Mouse (Mus musculus) MEL (cell line): ENCODE measurements around the gene Aox4. TPM values are rescaled to one million over a fixed set of nuclear protein-coding genes. Genes with fewer than 3 reads are reported as not detected.

Experiments
- DNase-seq: peaks from one replicate; pipeline ENCODE4 v3.0.0; 2011; ENCODE audit warnings: low read depth, low spot score
- H3K27ac ChIP-seq: 2 replicates; pipeline ENCODE4 v1.5.1; 2012; ENCODE audit warnings: low read depth, mild to moderate bottlenecking, control low read depth, low read length, moderate library complexity; ENCODE audit not compliant: control insufficient read depth
- H3K27me3 ChIP-seq, 2 experiments: fragments of 150-350 bp in 1 of 2; sonication (generic) in 1 of 2; 2 replicates each; pipeline ENCODE4 v1.6.1; 2012; ENCODE audit warnings: low read length in 2 of 2, mild to moderate bottlenecking in 2 of 2, improper control_type of control experiment in 1 of 2, moderate library complexity in 1 of 2; ENCODE audit not compliant: insufficient read depth in 2 of 2, control insufficient read depth in 1 of 2
- H3K36me3 ChIP-seq, 2 experiments: 2 replicates each; pipeline ENCODE4 v1.6.1; 2012 to 2014; ENCODE audit warnings: low read length in 2 of 2, improper control_type of control experiment in 1 of 2, inconsistent platforms in 1 of 2, mild to moderate bottlenecking in 1 of 2; ENCODE audit not compliant: insufficient read depth in 2 of 2, control insufficient read depth in 1 of 2
- H3K4me1 ChIP-seq, 2 experiments: fragments of 150-350 bp in 1 of 2; sonication (generic) in 1 of 2; 2 replicates each; pipeline ENCODE4 v1.6.1; 2012; ENCODE audit warnings: low read length in 2 of 2, improper control_type of control experiment in 1 of 2, mild to moderate bottlenecking in 1 of 2; ENCODE audit not compliant: insufficient read depth in 2 of 2, control insufficient read depth in 1 of 2
- H3K4me3 ChIP-seq, 2 experiments: fragments of 150-350 bp in 1 of 2; sonication (generic) in 1 of 2; 2 replicates each; pipeline ENCODE4 v1.5.1; 2012; ENCODE audit warnings: low read depth in 2 of 2, low read length in 2 of 2, mild to moderate bottlenecking in 2 of 2, moderate library complexity in 2 of 2, control low read depth in 1 of 2, improper control_type of control experiment in 1 of 2; ENCODE audit not compliant: control insufficient read depth in 1 of 2, insufficient read depth in 1 of 2
- H3K79me2 ChIP-seq: 2 replicates; pipeline ENCODE4 v1.6.1; 2012; ENCODE audit warnings: mild to moderate bottlenecking, low read length, moderate library complexity; ENCODE audit not compliant: control insufficient read depth, poor library complexity, insufficient read depth
- H3K9ac ChIP-seq: 2 replicates; pipeline ENCODE4 v1.6.1; 2012; ENCODE audit warnings: low read depth, mild to moderate bottlenecking, control low read depth, low read length, moderate library complexity; ENCODE audit not compliant: control insufficient read depth, poor library complexity, severe bottlenecking
- H3K9me3 ChIP-seq: fragments of 150-350 bp; sonication (generic); replicated peaks from 2 replicates; pipeline ENCODE4 v1.6.1; 2012; ENCODE audit warnings: mild to moderate bottlenecking, low read length, improper control_type of control experiment, moderate library complexity; ENCODE audit not compliant: insufficient read depth
- E2F4 ChIP-seq: IDR thresholded peaks from 2 replicates; pipeline ENCODE4 v1.6.1; 2011; ENCODE audit warnings: low read depth, low read length, improper control_type of control experiment, borderline replicate concordance
- EP300 ChIP-seq, 2 experiments: IDR thresholded peaks; 2 replicates each; pipeline ENCODE4 v1.6.1; 2011; ENCODE audit warnings: improper control_type of control experiment in 2 of 2, low read length in 2 of 2, low read depth in 1 of 2, mild to moderate bottlenecking in 1 of 2
- HCFC1 ChIP-seq: IDR thresholded peaks from 2 replicates; pipeline ENCODE4 v1.6.1; 2012; ENCODE audit warnings: low read depth, mild to moderate bottlenecking, inconsistent platforms, low read length, improper control_type of control experiment, moderate library complexity
- JUND ChIP-seq: IDR thresholded peaks from 2 replicates; pipeline ENCODE4 v1.6.1; 2011; ENCODE audit warnings: low read depth, mild to moderate bottlenecking, improper control_type of control experiment, low read length
- KAT2A ChIP-seq: conservative IDR thresholded peaks from 2 replicates; pipeline ENCODE4 v1.6.1; 2012; ENCODE audit warnings: low read depth, low read length, improper control_type of control experiment, inconsistent platforms
- MAX ChIP-seq: IDR thresholded peaks from 2 replicates; pipeline ENCODE4 v1.6.1; 2011; ENCODE audit warnings: low read length, improper control_type of control experiment
- MAZ ChIP-seq: IDR thresholded peaks from 2 replicates; pipeline ENCODE4 v1.6.1; 2012; ENCODE audit warnings: low read depth, mild to moderate bottlenecking, inconsistent platforms, low read length, improper control_type of control experiment
- POLR2AphosphoS5 ChIP-seq: IDR thresholded peaks from 2 replicates; pipeline ENCODE4 v1.6.1; 2012; ENCODE audit warnings: low read depth, borderline replicate concordance, mild to moderate bottlenecking, inconsistent platforms, low read length, moderate library complexity, mixed read lengths
- RCOR1 ChIP-seq: IDR thresholded peaks from 2 replicates; pipeline ENCODE4 v1.6.1; 2012; ENCODE audit warnings: low read depth, mild to moderate bottlenecking, inconsistent platforms, low read length, improper control_type of control experiment
- TBP ChIP-seq: IDR thresholded peaks from 2 replicates; pipeline ENCODE4 v1.8.0; 2011; ENCODE audit warnings: low read depth, low read length, improper control_type of control experiment
- USF1 ChIP-seq: IDR thresholded peaks from 2 replicates; pipeline ENCODE4 v1.6.1; 2014; ENCODE audit warnings: low read depth, mild to moderate bottlenecking, inconsistent platforms, low read length, improper control_type of control experiment, moderate library complexity
- USF2 ChIP-seq, 2 experiments: IDR thresholded peaks; 2 replicates each; pipeline ENCODE4 v1.6.1; 2011 to 2012; ENCODE audit warnings: improper control_type of control experiment in 2 of 2, low read length in 2 of 2, borderline replicate concordance in 1 of 2, inconsistent platforms in 1 of 2, low read depth in 1 of 2, mild to moderate bottlenecking in 1 of 2; ENCODE audit not compliant: insufficient read depth in 1 of 2
- polyA plus RNA-seq, 2 experiments: library from polyadenylated mRNA; stranded (reverse) in 1 of 2; unstranded in 1 of 2; fragments of >175 nt in 1 of 2; fragments of >200 nt in 1 of 2; gene quantifications; 2 replicates each; pipeline versions ENCODE4 v1.2.1 to v1.2.4; 2012; ENCODE audit warnings: low replicate concordance in 2 of 2, low read depth in 1 of 2; ENCODE audit not compliant: insufficient read length in 2 of 2, insufficient read depth in 1 of 2, missing spikeins in 1 of 2
- total RNA-seq: library from RNA; depleted of rRNA; stranded (reverse); fragments of 300-350 nt; gene quantifications from 2 replicates; pipeline ENCODE4 v1.2.3, GENCODE M21; 2012

Gene Aox4
- total and polyA plus RNA-seq, 3 experiments: not detected

GRCm38 (mm10) chr1:58301073-58301472 lies 90.9 kb downstream of the Aox4 start:
- H3K27ac ChIP-seq: no peak overlapping the region
- no peaks in the 10 kb centered on the region for H3K27me3 ChIP-seq
- TF ChIP-seq USF1 (no peak), MAZ (no peak), KAT2A (no peak), HCFC1 (no peak)
- no peaks in the 10 kb centered on the region for H3K9me3 ChIP-seq
- H3K9ac ChIP-seq: no peak overlapping the region
- peaks cover 0 to 12% of the 10 kb centered on the region in 2 experiments; a peak in 2 of 4 replicates for H3K36me3 ChIP-seq
- no peak overlapping the region for H3K4me3 ChIP-seq
- H3K4me1 ChIP-seq: peaks cover 0 to 17% of the 10 kb centered on the region in 2 experiments; a peak in 3 of 4 replicates
- H3K79me2 ChIP-seq: no peaks in the 10 kb centered on the region
- DNase-seq: no peak

- no peak for TF ChIP-seq RCOR1
- TF ChIP-seq KAT2A: no peak
- no peak for TF ChIP-seq E2F4
- TF ChIP-seq USF2 (IDR thresholded peaks at IDR 0.05; ENCODE audit: borderline replicate concordance in 1 of 2, insufficient read depth in 1 of 2, low read depth in 1 of 2, low read length in 2 of 2): no peak
- no peak for TF ChIP-seq MAX
- TF ChIP-seq EP300 (IDR thresholded peaks at IDR 0.05; ENCODE audit: low read depth in 1 of 2, low read length in 2 of 2): no peak
- no peak for TF ChIP-seq POLR2AphosphoS5
- TF ChIP-seq JUND: no peak
- Histone ChIP-seq H3K36me3 (peaks cover 0 to 12% of the 10 kb centered on the region in 2 experiments; a peak in 2 of 4 replicates), H3K79me2 (no peaks in the 10 kb centered on the region), H3K9me3 (no peaks in the 10 kb centered on the region), H3K27me3 (no peaks in the 10 kb centered on the region), H3K4me3 (no peak overlapping the region), H3K4me1 (peaks cover 0 to 17% of the 10 kb centered on the region in 2 experiments; a peak in 3 of 4 replicates), H3K9ac (no peak overlapping the region), H3K27ac (no peak overlapping the region)
- no peak for DNase-seq
Observed at GRCm38 (mm10) chr1:58302015-58302414, 91.8 kb downstream of the Aox4 start.

- TF ChIP-seq USF2 (IDR thresholded peaks at IDR 0.05; ENCODE audit: borderline replicate concordance in 1 of 2, insufficient read depth in 1 of 2, low read depth in 1 of 2, low read length in 2 of 2) (no peak), TBP (peak; percentile 56; the same call in 1 of the 2 replicates)
- Histone ChIP-seq H3K79me2 (no peaks in the 10 kb centered on the region), H3K4me3 (no peak overlapping the region), H3K9ac (no peak overlapping the region), H3K4me1 (peaks cover 0 to 17% of the 10 kb centered on the region in 2 experiments; a peak in 3 of 4 replicates), H3K27ac (peak overlapping the region; percentile 22), H3K27me3 (no peaks in the 10 kb centered on the region), H3K36me3 (peaks cover 0 to 12% of the 10 kb centered on the region in 2 experiments; a peak in 2 of 4 replicates), H3K9me3 (no peaks in the 10 kb centered on the region)
- no peak for DNase-seq
Observed at GRCm38 (mm10) chr1:58303009-58303408, 92.8 kb downstream of the Aox4 start.
